Mouse (Mus musculus): ENCODE measurements around the gene Sun1.

Gene Sun1

GRCm38 (mm10) chr5:139251279-139251678 lies 50.8 kb downstream of the Sun1 start:
- DNase-seq (ENCODE audit: low spot score in 2 of 2), result no peak

DNA sequence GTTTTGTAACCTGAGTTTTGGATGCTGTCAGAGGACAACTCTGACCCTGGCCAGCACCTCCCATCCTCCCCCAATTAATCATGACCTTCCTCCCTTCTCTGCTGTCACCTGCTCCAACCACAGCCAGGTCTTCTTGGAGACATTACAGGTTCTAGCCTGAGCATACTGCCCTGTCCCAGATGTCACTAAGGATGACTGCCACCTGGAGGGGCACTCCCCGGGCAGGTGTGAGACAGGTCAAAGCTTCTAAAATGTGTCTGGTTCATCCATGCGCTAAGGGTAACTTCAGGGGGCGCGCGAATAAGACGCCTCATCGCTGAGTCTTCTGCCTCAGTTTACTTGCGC lies 51.3 kb downstream of the Sun1 start:
- no peak for DNase-seq (ENCODE audit: low spot score in 2 of 2)

- peak; percentile 98 to 99 for DNase-seq (ENCODE audit: low spot score in 2 of 2)
Measured at GRCm38 (mm10) chr5:139252081-139252909, 51.9 kb downstream of the Sun1 start, which contains the start of gene Get4. Gene Get4, plus strand, starts transcription at chr5:139252324.

GRCm38 (mm10) chr5:139252910-139253245 lies 52.4 kb downstream of the Sun1 start:
- DNase-seq (ENCODE audit: low spot score in 2 of 2), result no peak

GRCm38 (mm10) chr5:139253301-139253741 lies 52.9 kb downstream of the Sun1 start:
- DNase-seq (ENCODE audit: low spot score in 2 of 2), result no peak

DNA sequence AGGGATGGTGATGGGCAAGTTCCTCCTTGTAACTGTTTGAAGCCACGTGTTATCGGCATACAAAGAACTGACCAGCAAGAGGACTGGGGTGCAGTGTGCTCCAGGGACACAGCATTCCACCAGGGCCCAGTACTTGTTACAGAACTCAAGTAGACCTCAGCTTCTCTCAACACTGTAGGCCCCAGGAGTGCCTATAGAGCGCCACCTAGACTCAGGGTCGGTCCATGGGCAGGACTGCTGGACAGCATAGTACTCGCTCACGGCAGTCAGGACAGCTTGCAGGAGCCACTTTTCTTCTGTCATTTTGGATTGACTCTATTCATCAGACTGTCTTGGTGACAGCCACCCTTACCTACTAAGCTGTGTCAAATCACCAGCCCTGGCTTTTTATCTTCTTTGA lies 54.5 kb downstream of the Sun1 start:
- DNase-seq (ENCODE audit: low spot score in 2 of 2), result no peak

- DNase-seq (ENCODE audit: low spot score in 2 of 2), result no peak
Measured at GRCm38 (mm10) chr5:139255777-139256176, 55.3 kb downstream of the Sun1 start.

DNA sequence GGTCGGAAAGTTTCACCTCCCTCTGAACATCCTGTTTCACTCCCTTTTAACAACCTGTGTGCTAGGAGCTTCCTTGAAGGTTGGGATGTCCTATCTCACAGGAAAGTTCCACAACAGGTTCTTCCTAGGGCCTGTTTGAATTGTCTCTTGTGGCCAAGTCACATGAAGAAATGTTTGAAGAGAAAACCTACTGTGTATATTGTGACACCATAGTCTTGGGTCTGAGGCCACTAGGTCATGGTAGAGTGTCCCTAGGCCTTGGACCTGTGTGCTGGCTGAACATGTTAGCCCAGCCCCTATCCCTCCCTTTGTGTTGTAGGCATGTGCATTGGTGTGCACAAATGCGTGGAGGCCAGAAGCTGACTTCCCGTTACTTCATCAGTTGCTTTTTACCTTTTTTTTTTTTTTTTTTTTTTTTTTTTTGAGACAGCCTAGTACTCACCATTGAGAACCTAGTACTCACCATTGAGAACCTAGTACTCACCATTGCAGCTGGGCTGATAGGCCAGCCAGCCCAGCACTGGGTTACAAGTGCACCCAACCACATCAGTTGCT lies 55.9 kb downstream of the Sun1 start:
- no peak for DNase-seq (ENCODE audit: low spot score in 2 of 2)

DNA sequence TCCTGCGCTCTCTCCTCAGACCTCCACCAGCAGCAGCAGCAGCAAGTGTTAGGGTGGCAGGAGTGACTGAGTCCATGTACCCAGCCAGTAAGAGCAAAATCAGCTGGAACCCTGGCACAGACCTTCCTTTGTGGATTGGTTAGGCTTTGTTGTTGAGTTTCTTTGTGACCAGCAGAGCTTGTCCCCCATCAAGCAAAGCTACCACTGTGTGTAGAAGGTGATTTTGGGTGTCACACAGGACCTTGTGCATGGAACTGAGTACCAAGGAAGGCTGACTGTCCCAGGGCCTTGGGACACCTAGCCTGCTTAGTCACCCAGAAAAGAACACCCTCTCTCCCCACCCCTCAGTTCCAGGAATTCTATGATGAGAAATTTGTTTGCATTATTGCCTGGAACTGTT lies 56.8 kb downstream of the Sun1 start:
- DNase-seq (ENCODE audit: low spot score in 2 of 2), result no peak

- no peak for DNase-seq (ENCODE audit: low spot score in 2 of 2)
Measured at GRCm38 (mm10) chr5:139257818-139258217, 57.4 kb downstream of the Sun1 start.

DNA sequence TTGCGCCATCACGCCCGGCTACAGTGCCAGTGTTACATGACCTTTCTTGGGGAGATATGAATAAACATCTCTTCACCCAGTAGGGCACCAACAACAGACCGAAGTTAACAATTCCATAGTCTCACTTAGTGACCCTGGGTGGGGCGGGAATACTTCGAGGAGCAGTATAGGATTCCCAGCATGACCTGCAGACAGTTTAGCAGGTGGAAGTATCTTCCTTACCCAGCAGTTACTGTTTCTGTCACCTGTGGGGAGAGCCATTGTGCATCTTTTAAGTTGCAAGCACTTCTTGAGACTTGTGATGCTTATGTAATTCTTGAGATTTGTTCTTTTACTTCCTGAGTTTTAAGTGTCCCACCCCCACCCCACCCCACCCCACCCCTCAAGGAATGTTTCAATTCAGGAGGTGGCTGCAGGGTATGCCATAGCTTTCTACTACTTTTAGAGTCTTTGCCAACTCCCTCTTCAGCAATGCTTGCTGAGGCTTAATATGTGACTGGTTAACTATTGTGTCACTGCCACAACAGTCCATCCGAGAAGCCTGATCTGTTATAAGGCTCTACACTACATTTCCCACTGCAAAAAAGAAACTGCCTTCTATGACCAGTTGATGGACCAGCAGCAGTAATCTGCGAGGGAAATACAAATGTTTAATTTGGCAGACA lies 58.1 kb downstream of the Sun1 start:
- DNase-seq (ENCODE audit: low spot score in 2 of 2), result no peak

- no peak for DNase-seq (ENCODE audit: low spot score in 2 of 2)
Measured at GRCm38 (mm10) chr5:139259853-139260252, 59.4 kb downstream of the Sun1 start.

- no peak for DNase-seq (ENCODE audit: low spot score in 2 of 2)
Measured at GRCm38 (mm10) chr5:139261403-139261802, 61.0 kb downstream of the Sun1 start.

GRCm38 (mm10) chr5:139267661-139268060 lies 67.2 kb downstream of the Sun1 start:
- no peak for DNase-seq (ENCODE audit: low spot score in 2 of 2)

DNA sequence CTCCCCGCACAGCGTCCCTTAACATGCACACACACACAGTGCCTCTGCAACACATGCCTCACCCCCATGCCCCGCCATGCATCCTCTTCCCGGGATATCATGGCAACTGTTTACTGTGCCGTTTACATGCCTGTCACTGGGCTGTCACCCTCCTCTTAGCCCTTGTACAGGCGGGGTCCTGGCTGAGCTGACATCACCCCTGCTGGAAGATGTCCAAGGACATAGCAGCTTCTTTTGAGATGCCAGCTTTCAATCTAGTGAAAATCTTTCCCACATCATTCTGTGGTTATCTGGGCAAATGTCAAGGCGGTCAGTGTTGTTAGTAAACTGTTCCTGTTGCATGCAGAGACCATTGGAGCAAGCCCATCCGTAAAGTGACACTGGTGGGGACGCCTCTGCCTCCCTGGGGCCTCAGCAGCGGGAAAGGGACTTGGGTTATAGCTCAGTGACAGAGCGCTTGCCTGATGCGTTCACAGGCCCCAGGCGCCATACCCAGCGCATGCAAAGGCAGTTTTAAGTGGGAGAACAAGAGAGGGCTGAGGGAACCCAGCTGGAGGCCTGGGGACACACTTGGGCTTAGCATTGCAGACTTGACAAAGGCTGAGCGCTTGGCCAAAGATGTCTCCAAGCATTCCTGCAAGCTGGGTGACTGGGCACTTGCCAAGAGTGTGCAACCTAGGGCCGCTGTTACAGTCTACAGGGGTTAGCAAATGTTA lies 70.5 kb downstream of the Sun1 start:
- no peak for DNase-seq (ENCODE audit: low spot score in 2 of 2)

- no peak for DNase-seq (ENCODE audit: low spot score in 2 of 2)
Measured at GRCm38 (mm10) chr5:139271994-139272554, 71.6 kb downstream of the Sun1 start.

GRCm38 (mm10) chr5:139277287-139277686 lies 76.8 kb downstream of the Sun1 start:
- DNase-seq (ENCODE audit: low spot score in 2 of 2), result no peak

GRCm38 (mm10) chr5:139281373-139282112 lies 81.1 kb downstream of the Sun1 start:
- DNase-seq (ENCODE audit: low spot score in 2 of 2), result no peak

DNA sequence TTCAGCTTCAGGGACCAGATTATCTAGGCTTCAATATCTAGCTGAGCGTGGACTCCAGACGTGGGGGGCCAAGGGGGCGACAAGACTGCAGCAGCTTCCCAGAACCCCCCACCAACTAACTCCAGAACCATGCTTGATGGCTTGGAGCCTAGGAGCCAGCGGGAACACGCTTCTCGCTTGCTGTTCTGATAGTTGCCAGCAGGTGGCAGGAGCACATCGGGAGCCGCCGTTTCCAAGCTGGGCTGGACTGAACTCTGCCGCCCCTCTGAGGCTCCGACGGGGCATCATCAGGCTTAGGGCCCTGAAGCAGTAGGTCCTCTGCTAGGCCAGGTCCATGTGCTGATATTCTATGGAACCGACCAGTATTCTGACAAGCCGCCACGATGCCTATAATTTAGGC lies 81.8 kb downstream of the Sun1 start:
- peak; percentile 58 to 79 for DNase-seq (ENCODE audit: low spot score in 2 of 2)

DNA sequence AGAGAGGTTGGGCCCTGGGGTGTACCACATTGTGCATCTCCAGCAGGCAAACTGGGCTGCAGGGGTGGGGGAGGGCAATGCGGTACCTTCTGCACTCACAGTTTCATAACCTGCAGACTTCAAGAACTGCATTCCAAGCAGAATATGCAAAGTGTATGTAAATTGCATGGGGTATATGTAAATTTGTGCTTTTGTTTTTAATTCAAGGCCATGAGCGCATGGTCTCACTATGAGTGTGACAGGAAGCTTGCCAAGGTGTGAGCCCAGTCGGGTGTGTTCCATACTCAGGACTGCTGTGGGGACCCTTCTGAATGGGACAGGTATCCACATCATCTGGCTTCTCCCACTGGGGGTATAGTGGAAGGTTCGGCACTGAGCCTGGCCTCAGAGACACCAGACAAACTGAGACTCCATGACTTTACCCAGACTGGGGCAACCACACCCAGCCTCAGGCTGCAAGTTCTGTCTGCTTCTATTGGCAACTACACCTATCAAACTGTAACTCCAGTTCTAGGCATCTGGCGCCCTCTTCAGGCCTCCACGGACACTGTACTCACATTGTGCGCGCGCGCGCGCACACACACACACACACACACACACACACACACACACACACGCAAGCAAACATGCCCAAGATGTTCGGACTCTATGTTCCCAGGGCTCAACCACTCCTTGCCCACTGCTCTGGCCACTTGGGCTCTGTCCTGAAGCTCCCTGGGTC lies 83.2 kb downstream of the Sun1 start:
- no peak for DNase-seq (ENCODE audit: low spot score in 2 of 2)

Data from frontal cortex, postnatal 14 days (tissue).